Mouse (Mus musculus): Measurements from ENCODE around the gene Tnfsf4. TPM values are rescaled to one million over a fixed set of nuclear protein-coding genes. Genes with fewer than 3 reads are reported as not detected.

Gene Tnfsf4
- polyA plus RNA-seq, 1 experiment from 2014 or later: not detected

DNA sequence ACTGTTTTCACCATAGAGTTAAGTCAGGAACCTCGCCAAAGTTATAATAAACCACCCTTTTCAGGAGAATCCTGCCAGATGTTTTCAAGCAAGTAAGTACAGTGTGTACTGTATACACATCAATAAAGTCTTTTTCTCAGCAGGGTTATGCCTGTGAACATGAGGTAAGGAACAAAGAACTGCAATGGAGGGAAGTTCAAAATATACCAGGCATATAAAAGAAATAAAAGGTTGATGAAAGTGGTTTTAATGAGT lies 31.8 kb downstream of the Tnfsf4 start:
- Histone ChIP-seq H3K36me3 (ENCODE audit: control insufficient read depth, insufficient read depth, low read length) (no peaks in the 10 kb centered on the region), H3K9me3 (ENCODE audit: control insufficient read depth, low read length) (no peaks in the 10 kb centered on the region), H3K9ac (replicated peaks; ENCODE audit: low read depth, low read length) (no peak overlapping the region), H3K4me1 (ENCODE audit: control insufficient read depth, insufficient read depth, low read length) (no peaks in the 10 kb centered on the region), H3K27ac (ENCODE audit: low read depth, low read length) (no peak overlapping the region), H3K4me3 (ENCODE audit: low read depth, low read length) (no peak overlapping the region), H3K27me3 (ENCODE audit: control insufficient read depth, insufficient read depth, low read length) (no peaks in the 10 kb centered on the region), H3K4me2 (ENCODE audit: low read depth, low read length) (no peak overlapping the region)
- WGBS: 89% methylated on average over 1 of the region's 1 CpGs
- ATAC-seq (ENCODE audit: low read depth): no peak

- no peaks in the 10 kb centered on the region for H3K4me1 ChIP-seq (ENCODE audit: control insufficient read depth, insufficient read depth, low read length)
- no peaks in the 10 kb centered on the region for H3K9me3 ChIP-seq (ENCODE audit: control insufficient read depth, low read length)
- no peak for ATAC-seq (ENCODE audit: low read depth)
- H3K36me3 ChIP-seq (ENCODE audit: control insufficient read depth, insufficient read depth, low read length): no peaks in the 10 kb centered on the region
- no peaks in the 10 kb centered on the region for H3K27me3 ChIP-seq (ENCODE audit: control insufficient read depth, insufficient read depth, low read length)
- H3K27ac ChIP-seq (ENCODE audit: low read depth, low read length): no peak overlapping the region
- 70% methylated on average over 2 of the region's 2 CpGs for WGBS
- no peak overlapping the region for H3K4me2 ChIP-seq (ENCODE audit: low read depth, low read length)
- H3K4me3 ChIP-seq (ENCODE audit: low read depth, low read length): no peak overlapping the region
- no peak overlapping the region for H3K9ac ChIP-seq (replicated peaks; ENCODE audit: low read depth, low read length)
Measured at GRCm38 (mm10) chr1:161435781-161436180, 40.6 kb downstream of the Tnfsf4 start.

GRCm38 (mm10) chr1:161436503-161436902 lies 41.3 kb downstream of the Tnfsf4 start:
- no peaks in the 10 kb centered on the region for H3K4me1 ChIP-seq (ENCODE audit: control insufficient read depth, insufficient read depth, low read length)
- H3K9ac ChIP-seq (replicated peaks; ENCODE audit: low read depth, low read length): no peak overlapping the region
- H3K9me3 ChIP-seq (ENCODE audit: control insufficient read depth, low read length): no peaks in the 10 kb centered on the region
- no peaks in the 10 kb centered on the region for H3K36me3 ChIP-seq (ENCODE audit: control insufficient read depth, insufficient read depth, low read length)
- no peak overlapping the region for H3K4me3 ChIP-seq (ENCODE audit: low read depth, low read length)
- H3K27me3 ChIP-seq (ENCODE audit: control insufficient read depth, insufficient read depth, low read length): no peaks in the 10 kb centered on the region
- no peak for ATAC-seq (ENCODE audit: low read depth)
- H3K4me2 ChIP-seq (ENCODE audit: low read depth, low read length): no peak overlapping the region
- WGBS: 87% methylated on average over 6 of the region's 6 CpGs
- no peak overlapping the region for H3K27ac ChIP-seq (ENCODE audit: low read depth, low read length)

GRCm38 (mm10) chr1:161444858-161445257 lies 49.6 kb downstream of the Tnfsf4 start:
- H3K4me3 ChIP-seq (ENCODE audit: low read depth, low read length): no peak overlapping the region
- H3K4me1 ChIP-seq (ENCODE audit: control insufficient read depth, insufficient read depth, low read length): no peaks in the 10 kb centered on the region
- H3K9ac ChIP-seq (replicated peaks; ENCODE audit: low read depth, low read length): no peak overlapping the region
- H3K4me2 ChIP-seq (ENCODE audit: low read depth, low read length): no peak overlapping the region
- H3K36me3 ChIP-seq (ENCODE audit: control insufficient read depth, insufficient read depth, low read length): no peaks in the 10 kb centered on the region
- H3K27ac ChIP-seq (ENCODE audit: low read depth, low read length): no peak overlapping the region
- no peaks in the 10 kb centered on the region for H3K9me3 ChIP-seq (ENCODE audit: control insufficient read depth, low read length)
- no peaks in the 10 kb centered on the region for H3K27me3 ChIP-seq (ENCODE audit: control insufficient read depth, insufficient read depth, low read length)
- 63% methylated on average over 7 of the region's 7 CpGs for WGBS
- ATAC-seq (ENCODE audit: low read depth): no peak

DNA sequence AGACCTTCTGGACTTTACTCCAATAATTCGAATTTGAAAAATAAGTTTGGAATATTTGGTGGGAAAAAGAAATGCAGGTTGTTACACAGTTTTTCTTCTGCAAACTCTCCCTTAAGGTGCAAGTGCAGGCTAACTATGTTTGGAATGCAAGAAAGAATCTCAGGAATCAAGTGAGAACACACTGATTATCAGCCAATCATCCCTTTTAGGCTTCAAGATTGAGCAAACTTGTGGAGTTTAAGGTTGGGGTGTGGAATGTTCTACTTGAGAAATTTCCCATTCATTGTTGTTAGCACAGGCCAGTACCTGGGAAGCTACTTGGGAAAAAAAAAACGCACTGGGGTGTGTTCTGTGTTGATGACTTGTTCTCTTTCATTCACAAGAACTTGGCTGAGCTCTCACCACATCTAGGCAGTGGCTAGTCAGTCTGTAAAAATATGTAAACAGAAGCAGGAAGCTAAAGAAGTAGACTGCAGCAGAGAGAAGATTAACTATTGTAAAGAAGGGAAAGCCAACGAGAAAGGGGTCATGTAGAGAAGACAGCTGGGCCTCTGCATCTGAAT lies 56.6 kb downstream of the Tnfsf4 start:
- WGBS: 68% methylated on average over 3 of the region's 3 CpGs
- Histone ChIP-seq H3K9me3 (ENCODE audit: control insufficient read depth, low read length) (no peaks in the 10 kb centered on the region), H3K4me2 (ENCODE audit: low read depth, low read length) (no peak overlapping the region), H3K4me3 (ENCODE audit: low read depth, low read length) (no peak overlapping the region), H3K27ac (ENCODE audit: low read depth, low read length) (no peak overlapping the region), H3K4me1 (ENCODE audit: control insufficient read depth, insufficient read depth, low read length) (no peaks in the 10 kb centered on the region), H3K9ac (replicated peaks; ENCODE audit: low read depth, low read length) (no peak overlapping the region), H3K36me3 (ENCODE audit: control insufficient read depth, insufficient read depth, low read length) (no peaks in the 10 kb centered on the region), H3K27me3 (ENCODE audit: control insufficient read depth, insufficient read depth, low read length) (no peaks in the 10 kb centered on the region)
- no peak for ATAC-seq (ENCODE audit: low read depth)

GRCm38 (mm10) chr1:161452250-161452649 lies 57.0 kb downstream of the Tnfsf4 start:
- Histone ChIP-seq H3K4me3 (ENCODE audit: low read depth, low read length) (no peak overlapping the region), H3K36me3 (ENCODE audit: control insufficient read depth, insufficient read depth, low read length) (no peaks in the 10 kb centered on the region), H3K27ac (ENCODE audit: low read depth, low read length) (no peak overlapping the region), H3K27me3 (ENCODE audit: control insufficient read depth, insufficient read depth, low read length) (no peaks in the 10 kb centered on the region), H3K4me2 (ENCODE audit: low read depth, low read length) (no peak overlapping the region), H3K4me1 (ENCODE audit: control insufficient read depth, insufficient read depth, low read length) (no peaks in the 10 kb centered on the region), H3K9ac (replicated peaks; ENCODE audit: low read depth, low read length) (no peak overlapping the region), H3K9me3 (ENCODE audit: control insufficient read depth, low read length) (no peaks in the 10 kb centered on the region)
- 93% methylated on average over 1 of the region's 1 CpGs for WGBS
- no peak for ATAC-seq (ENCODE audit: low read depth)

DNA sequence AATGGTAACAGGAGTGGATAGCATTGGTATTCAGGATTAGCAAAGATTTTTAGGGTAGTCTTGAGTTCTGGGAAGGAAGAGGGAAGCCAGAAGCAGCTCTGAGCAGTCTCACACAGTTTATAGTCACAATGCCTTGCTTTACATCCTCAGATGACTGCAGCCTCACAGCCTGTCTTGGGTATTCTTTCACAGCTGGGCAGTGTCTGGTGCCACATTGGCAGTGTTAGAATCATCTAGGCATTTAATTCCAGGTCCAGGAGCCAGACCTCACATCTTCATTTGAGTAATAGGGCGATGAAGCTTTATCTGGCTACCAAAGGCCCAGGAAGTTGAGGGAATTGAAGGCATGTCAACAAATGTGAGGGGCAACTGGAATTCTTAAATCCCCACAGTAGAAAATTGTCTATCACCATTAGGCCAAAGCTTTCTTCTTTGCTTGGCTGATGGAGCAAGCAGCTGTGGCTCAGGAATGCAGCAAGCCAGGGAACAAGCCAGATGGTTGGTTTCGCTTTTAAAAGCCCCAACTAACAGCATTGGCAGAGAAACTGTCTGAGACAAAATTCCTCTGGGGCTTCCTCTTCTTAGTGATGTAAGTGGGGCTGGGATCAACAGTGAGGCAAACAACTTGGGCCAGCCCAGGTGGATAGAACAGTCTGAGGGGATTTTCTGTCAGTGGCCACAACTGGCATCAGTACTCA lies 68.3 kb downstream of the Tnfsf4 start:
- H3K4me2 ChIP-seq (ENCODE audit: low read depth, low read length): no peak overlapping the region
- no peaks in the 10 kb centered on the region for H3K9me3 ChIP-seq (ENCODE audit: control insufficient read depth, low read length)
- H3K36me3 ChIP-seq (ENCODE audit: control insufficient read depth, insufficient read depth, low read length): no peaks in the 10 kb centered on the region
- no peaks in the 10 kb centered on the region for H3K27me3 ChIP-seq (ENCODE audit: control insufficient read depth, insufficient read depth, low read length)
- ATAC-seq (ENCODE audit: low read depth): no peak; the same call in 1 of the 2 replicates
- no peak overlapping the region for H3K4me3 ChIP-seq (ENCODE audit: low read depth, low read length)
- H3K27ac ChIP-seq (ENCODE audit: low read depth, low read length): no peak overlapping the region
- H3K9ac ChIP-seq (replicated peaks; ENCODE audit: low read depth, low read length): no peak overlapping the region
- no peaks in the 10 kb centered on the region for H3K4me1 ChIP-seq (ENCODE audit: control insufficient read depth, insufficient read depth, low read length)
- 75% methylated on average over 2 of the region's 2 CpGs for WGBS

Other genes with a start within 250 kb of the Tnfsf4 start
- gene Tex50, start 236.1 kb upstream of the Tnfsf4 start, polyA plus RNA-seq (2014; fragmentation: Nextera tagmentation; extraction: Ambion mirVana): 0.22 and 0.58 TPM in 2 replicates
- gene Prdx6, start 144.2 kb upstream of the Tnfsf4 start, polyA plus RNA-seq (2014; fragmentation: Nextera tagmentation; extraction: Ambion mirVana): 154 and 180 TPM in 2 replicates
- not detected in 2 replicates for gene Tnfsf18, start 99.2 kb downstream of the Tnfsf4 start, polyA plus RNA-seq (2014; fragmentation: Nextera tagmentation; extraction: Ambion mirVana)